Mouse (Mus musculus): Measurements from ENCODE around the gene Cep104. TPM values are rescaled to one million over a fixed set of nuclear protein-coding genes. Genes with fewer than 3 reads are reported as not detected.

The Cep104 gene
- total RNA-seq, 1 experiment: 15.0 TPM

DNA sequence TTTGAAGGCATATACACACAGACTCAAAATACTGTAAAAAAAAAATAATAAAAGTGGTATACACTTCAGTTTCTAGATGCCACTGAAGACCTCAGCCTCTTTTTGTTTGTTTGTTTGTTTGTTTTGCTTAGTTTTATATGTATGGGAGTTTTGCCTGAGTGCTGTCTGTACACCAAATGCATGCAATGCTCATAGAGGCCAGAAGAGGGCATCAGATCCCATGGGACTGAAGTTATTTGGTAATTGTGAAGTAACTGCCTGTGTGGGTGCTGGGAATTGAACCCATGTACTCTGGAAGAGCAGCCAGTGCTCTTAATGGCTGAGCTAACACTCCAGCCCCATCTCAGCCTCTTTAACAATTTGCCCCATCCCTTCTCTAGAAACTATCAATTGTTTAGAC, 53.7 kb downstream of the Cep104 start:
- in situ Hi-C loops (cut with MboI; ENCODE audit: low sequenced_read_pairs in 2 of 2, unreplicated experiment in 2 of 2): no loop called here
- DNase-seq (ENCODE audit: low read depth, low spot score): peak; percentile 44
- Histone ChIP-seq H3K4me1 (ENCODE audit: control insufficient read depth in 2 of 2, insufficient read depth in 2 of 2, low read length in 2 of 2, poor library complexity in 1 of 2) (peaks cover 0 to 4% of the 10 kb centered on the region in 2 experiments; a peak in 1 of 4 replicates), H3K9me3 (ENCODE audit: control insufficient read depth, insufficient read depth, low read depth, low read length) (no peaks in the 10 kb centered on the region), H3K36me3 (ENCODE audit: control insufficient read depth, insufficient read depth, low read length, poor library complexity, severe bottlenecking) (no peaks in the 10 kb centered on the region), H3K9ac (ENCODE audit: insufficient read depth, low read depth, low read length, poor library complexity, severe bottlenecking) (no peak overlapping the region), H3K27ac (ENCODE audit: insufficient read depth, low read depth, low read length, poor library complexity, severe bottlenecking) (no peak overlapping the region), H3K4me3 (ENCODE audit: insufficient read depth in 1 of 2, low read depth in 1 of 2, low read length in 2 of 2, poor library complexity in 1 of 2, severe bottlenecking in 1 of 2) (no peak overlapping the region)
- TF ChIP-seq MAFK (IDR thresholded peaks at IDR 0.05; ENCODE audit: insufficient read depth, low read depth, low read length) (no peak), ZC3H11A (IDR thresholded peaks at IDR 0.05; ENCODE audit: borderline replicate concordance, low read depth, low read length) (0 out of 2 replicates have a peak, but pooled peaks have one; percentile 16), HCFC1 (IDR thresholded peaks at IDR 0.05; ENCODE audit: borderline replicate concordance, insufficient read depth, low read length) (no peak), CHD2 (IDR thresholded peaks at IDR 0.05; ENCODE audit: low read depth, low read length) (no peak), ZNF384 (IDR thresholded peaks at IDR 0.05; ENCODE audit: low read depth, low read length) (no peak)

DNA sequence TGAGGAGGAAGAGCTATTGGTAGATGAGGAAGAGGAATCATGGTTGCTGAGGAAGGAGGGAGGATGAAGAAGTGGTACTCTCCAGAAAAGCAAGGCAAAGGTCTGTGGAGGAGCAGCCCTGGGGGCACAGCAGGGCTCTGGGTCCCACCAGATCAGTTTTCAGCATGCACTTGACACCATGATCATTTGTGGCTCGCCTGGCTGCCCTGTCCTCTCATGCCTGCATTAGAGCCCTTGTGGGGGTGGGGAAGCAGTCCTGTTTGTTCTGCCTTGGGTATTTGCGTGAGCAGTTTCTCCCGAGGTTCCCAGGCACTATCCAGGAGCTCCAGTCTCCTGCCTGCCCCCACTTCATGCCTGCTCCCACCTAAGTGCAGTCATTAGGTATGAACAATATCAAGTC, 62.1 kb downstream of the Cep104 start:
- H3K9me3 ChIP-seq (ENCODE audit: control insufficient read depth, insufficient read depth, low read depth, low read length): no peaks in the 10 kb centered on the region
- H3K9ac ChIP-seq (ENCODE audit: insufficient read depth, low read depth, low read length, poor library complexity, severe bottlenecking): no peak overlapping the region
- no peak for TF ChIP-seq ZC3H11A (IDR thresholded peaks at IDR 0.05; ENCODE audit: borderline replicate concordance, low read depth, low read length)
- no peak for TF ChIP-seq HCFC1 (IDR thresholded peaks at IDR 0.05; ENCODE audit: borderline replicate concordance, insufficient read depth, low read length)
- TF ChIP-seq ZNF384 (IDR thresholded peaks at IDR 0.05; ENCODE audit: low read depth, low read length): no peak
- TF ChIP-seq MAFK (IDR thresholded peaks at IDR 0.05; ENCODE audit: insufficient read depth, low read depth, low read length): no peak
- no peak for TF ChIP-seq CHD2 (IDR thresholded peaks at IDR 0.05; ENCODE audit: low read depth, low read length)
- in situ Hi-C loops (cut with MboI; ENCODE audit: low sequenced_read_pairs in 2 of 2, unreplicated experiment in 2 of 2): no loop called here
- no peaks in the 10 kb centered on the region for H3K4me1 ChIP-seq (ENCODE audit: control insufficient read depth in 2 of 2, insufficient read depth in 2 of 2, low read length in 2 of 2, poor library complexity in 1 of 2)
- H3K36me3 ChIP-seq (ENCODE audit: control insufficient read depth, insufficient read depth, low read length, poor library complexity, severe bottlenecking): no peaks in the 10 kb centered on the region
- no peak for DNase-seq (ENCODE audit: low read depth, low spot score)
- no peak overlapping the region for H3K4me3 ChIP-seq (ENCODE audit: insufficient read depth in 1 of 2, low read depth in 1 of 2, low read length in 2 of 2, poor library complexity in 1 of 2, severe bottlenecking in 1 of 2)
- no peak overlapping the region for H3K27ac ChIP-seq (ENCODE audit: insufficient read depth, low read depth, low read length, poor library complexity, severe bottlenecking)

DNA sequence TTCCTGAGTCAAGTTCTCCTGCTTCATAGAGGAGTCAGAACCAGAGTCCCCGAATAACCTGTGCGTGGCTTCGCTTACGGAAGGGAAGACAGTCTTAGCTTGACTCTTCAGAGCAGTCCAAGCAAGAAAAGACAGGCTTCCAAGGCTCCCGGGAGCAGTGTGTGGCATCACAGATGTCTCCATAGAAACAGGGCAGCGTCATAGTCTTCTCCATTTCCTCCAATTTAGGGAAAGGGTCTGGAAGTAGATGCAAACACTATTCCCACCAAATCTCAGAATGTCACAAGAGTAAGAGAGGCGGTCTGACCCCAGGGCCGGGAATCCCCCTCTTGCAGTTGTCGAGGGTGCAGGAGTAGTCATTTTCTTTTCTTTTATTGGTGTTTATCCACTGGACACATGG, 67.6 kb downstream of the Cep104 start, which contains the start of gene Ccdc27:
Gene Ccdc27 (minus strand): TSS at position 101 of the 400 bp plus-strand sequence.
- H3K4me1 ChIP-seq (ENCODE audit: control insufficient read depth in 2 of 2, insufficient read depth in 2 of 2, low read length in 2 of 2, poor library complexity in 1 of 2): no peaks in the 10 kb centered on the region
- in situ Hi-C loops (cut with MboI; ENCODE audit: low sequenced_read_pairs in 2 of 2, unreplicated experiment in 2 of 2): no loop called here
- no peaks in the 10 kb centered on the region for H3K9me3 ChIP-seq (ENCODE audit: control insufficient read depth, insufficient read depth, low read depth, low read length)
- no peaks in the 10 kb centered on the region for H3K36me3 ChIP-seq (ENCODE audit: control insufficient read depth, insufficient read depth, low read length, poor library complexity, severe bottlenecking)
- no peak within 1 kb of the TSS for H3K27ac ChIP-seq (ENCODE audit: insufficient read depth, low read depth, low read length, poor library complexity, severe bottlenecking)
- no peak for DNase-seq (ENCODE audit: low read depth, low spot score)
- H3K9ac ChIP-seq (ENCODE audit: insufficient read depth, low read depth, low read length, poor library complexity, severe bottlenecking): no peak within 1 kb of the TSS
- TF ChIP-seq MAFK (IDR thresholded peaks at IDR 0.05; ENCODE audit: insufficient read depth, low read depth, low read length) (no peak), CHD2 (IDR thresholded peaks at IDR 0.05; ENCODE audit: low read depth, low read length) (no peak), ZNF384 (IDR thresholded peaks at IDR 0.05; ENCODE audit: low read depth, low read length) (no peak), ZC3H11A (IDR thresholded peaks at IDR 0.05; ENCODE audit: borderline replicate concordance, low read depth, low read length) (no peak), HCFC1 (IDR thresholded peaks at IDR 0.05; ENCODE audit: borderline replicate concordance, insufficient read depth, low read length) (no peak)
- H3K4me3 ChIP-seq (ENCODE audit: insufficient read depth in 1 of 2, low read depth in 1 of 2, low read length in 2 of 2, poor library complexity in 1 of 2, severe bottlenecking in 1 of 2): no peak within 1 kb of the TSS

DNA sequence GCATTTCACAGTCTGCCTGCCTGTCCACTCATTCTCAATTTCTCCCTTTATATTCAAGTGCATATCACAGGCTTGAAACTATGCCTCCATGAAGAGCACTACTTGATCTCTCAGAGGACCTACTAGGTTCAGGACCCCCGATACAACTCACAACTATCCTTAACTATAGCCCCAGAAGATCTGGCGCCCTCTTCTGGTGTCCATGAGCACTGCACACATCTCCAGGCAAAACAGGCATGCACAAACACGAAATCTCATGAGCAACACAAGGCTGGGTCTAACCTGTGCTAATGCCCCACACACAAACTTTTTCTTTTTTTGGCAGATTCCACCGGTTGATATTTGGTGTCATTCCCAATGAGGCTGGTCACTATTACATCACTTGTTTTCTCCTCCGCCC, 70.8 kb downstream of the Cep104 start:
- no peak for DNase-seq (ENCODE audit: low read depth, low spot score)
- no peak overlapping the region for H3K4me3 ChIP-seq (ENCODE audit: insufficient read depth in 1 of 2, low read depth in 1 of 2, low read length in 2 of 2, poor library complexity in 1 of 2, severe bottlenecking in 1 of 2)
- H3K36me3 ChIP-seq (ENCODE audit: control insufficient read depth, insufficient read depth, low read length, poor library complexity, severe bottlenecking): no peaks in the 10 kb centered on the region
- H3K9me3 ChIP-seq (ENCODE audit: control insufficient read depth, insufficient read depth, low read depth, low read length): no peaks in the 10 kb centered on the region
- in situ Hi-C loops (cut with MboI; ENCODE audit: low sequenced_read_pairs in 2 of 2, unreplicated experiment in 2 of 2): no loop called here
- no peak overlapping the region for H3K27ac ChIP-seq (ENCODE audit: insufficient read depth, low read depth, low read length, poor library complexity, severe bottlenecking)
- no peak for TF ChIP-seq HCFC1 (IDR thresholded peaks at IDR 0.05; ENCODE audit: borderline replicate concordance, insufficient read depth, low read length)
- TF ChIP-seq MAFK (IDR thresholded peaks at IDR 0.05; ENCODE audit: insufficient read depth, low read depth, low read length): no peak
- TF ChIP-seq ZNF384 (IDR thresholded peaks at IDR 0.05; ENCODE audit: low read depth, low read length): no peak
- no peak for TF ChIP-seq ZC3H11A (IDR thresholded peaks at IDR 0.05; ENCODE audit: borderline replicate concordance, low read depth, low read length)
- TF ChIP-seq CHD2 (IDR thresholded peaks at IDR 0.05; ENCODE audit: low read depth, low read length): no peak
- no peaks in the 10 kb centered on the region for H3K4me1 ChIP-seq (ENCODE audit: control insufficient read depth in 2 of 2, insufficient read depth in 2 of 2, low read length in 2 of 2, poor library complexity in 1 of 2)
- no peak overlapping the region for H3K9ac ChIP-seq (ENCODE audit: insufficient read depth, low read depth, low read length, poor library complexity, severe bottlenecking)

DNA sequence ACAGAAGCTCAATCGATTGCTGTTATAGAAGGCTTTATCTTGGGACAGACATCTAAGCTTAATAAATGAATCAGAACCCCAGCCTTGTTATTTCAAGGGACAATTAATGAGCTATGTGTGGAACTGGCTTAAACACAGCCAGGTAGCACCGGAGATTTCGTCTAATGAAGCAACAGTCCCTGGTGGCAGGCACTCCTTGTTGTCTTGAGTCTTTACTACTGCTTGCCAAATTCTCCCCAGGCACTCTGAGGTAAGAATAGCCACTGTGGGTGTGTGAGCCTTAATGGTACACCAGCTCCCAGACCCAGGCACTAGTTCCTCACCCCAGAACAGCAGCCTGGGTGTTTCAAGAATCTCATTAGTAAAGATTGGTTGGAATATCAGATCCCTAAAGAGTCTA, 76.4 kb downstream of the Cep104 start:
- in situ Hi-C loops (cut with MboI; ENCODE audit: low sequenced_read_pairs in 2 of 2, unreplicated experiment in 2 of 2): no loop called here
- H3K4me1 ChIP-seq (ENCODE audit: control insufficient read depth in 2 of 2, insufficient read depth in 2 of 2, low read length in 2 of 2, poor library complexity in 1 of 2): no peaks in the 10 kb centered on the region
- H3K36me3 ChIP-seq (ENCODE audit: control insufficient read depth, insufficient read depth, low read length, poor library complexity, severe bottlenecking): no peaks in the 10 kb centered on the region
- H3K27ac ChIP-seq (ENCODE audit: insufficient read depth, low read depth, low read length, poor library complexity, severe bottlenecking): no peak overlapping the region
- no peak overlapping the region for H3K4me3 ChIP-seq (ENCODE audit: insufficient read depth in 1 of 2, low read depth in 1 of 2, low read length in 2 of 2, poor library complexity in 1 of 2, severe bottlenecking in 1 of 2)
- no peak overlapping the region for H3K9ac ChIP-seq (ENCODE audit: insufficient read depth, low read depth, low read length, poor library complexity, severe bottlenecking)
- no peaks in the 10 kb centered on the region for H3K9me3 ChIP-seq (ENCODE audit: control insufficient read depth, insufficient read depth, low read depth, low read length)
- DNase-seq (ENCODE audit: low read depth, low spot score): no peak
- no peak for TF ChIP-seq HCFC1 (IDR thresholded peaks at IDR 0.05; ENCODE audit: borderline replicate concordance, insufficient read depth, low read length)
- no peak for TF ChIP-seq MAFK (IDR thresholded peaks at IDR 0.05; ENCODE audit: insufficient read depth, low read depth, low read length)
- TF ChIP-seq ZC3H11A (IDR thresholded peaks at IDR 0.05; ENCODE audit: borderline replicate concordance, low read depth, low read length): no peak
- no peak for TF ChIP-seq CHD2 (IDR thresholded peaks at IDR 0.05; ENCODE audit: low read depth, low read length)
- no peak for TF ChIP-seq ZNF384 (IDR thresholded peaks at IDR 0.05; ENCODE audit: low read depth, low read length)

All from ES-E14 (cell line).